Mouse (Mus musculus): Measurements from ENCODE around the gene Mfap2. TPM values are rescaled to one million over a fixed set of nuclear protein-coding genes. Genes with fewer than 3 reads are reported as not detected.

Gene Mfap2
- polyA plus RNA-seq, 1 experiment, result 0.08 TPM

- peaks cover 2% of the 10 kb centered on the region for H3K4me1 ChIP-seq (ENCODE audit: control insufficient read depth)
- no peak for TF ChIP-seq TAL1 (IDR thresholded peaks at IDR 0.05; ENCODE audit: low read length)
- no peak for TF ChIP-seq GATA1 (IDR thresholded peaks at IDR 0.05; ENCODE audit: low read length)
These were observed 38.5 kb upstream of the Mfap2 start for GRCm38 (mm10) chr4:140971691-140972090.

DNA sequence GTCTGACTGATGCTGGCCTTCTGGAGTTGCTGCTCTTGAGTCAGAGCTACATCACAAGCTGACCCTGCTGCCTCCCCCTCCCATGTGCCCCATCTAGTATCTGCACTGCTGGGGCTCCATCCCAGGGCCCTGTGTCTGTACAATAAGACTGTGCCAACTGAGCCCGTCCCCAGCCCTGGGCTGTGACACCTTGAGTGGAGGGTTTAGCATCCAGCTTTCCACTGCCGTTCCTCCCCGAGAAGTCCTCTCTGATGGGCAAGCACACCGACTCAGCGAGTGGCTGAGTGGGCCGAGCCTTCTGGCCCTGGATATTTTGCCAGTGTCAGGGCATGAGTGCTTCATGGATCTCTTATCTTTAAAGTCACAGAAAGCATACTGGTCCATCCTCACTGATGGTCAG, 35.8 kb upstream of the Mfap2 start:
- no peaks in the 10 kb centered on the region for H3K9me3 ChIP-seq (ENCODE audit: control insufficient read depth, low read length)

More at GRCm38 (mm10) chr4:140971691-140972090, 38.5 kb upstream of the Mfap2 start:
- no peaks in the 10 kb centered on the region for H3K9me3 ChIP-seq (ENCODE audit: control insufficient read depth, low read length)
- H3K27me3 ChIP-seq (ENCODE audit: control insufficient read depth), result no peaks in the 10 kb centered on the region
- H3K36me3 ChIP-seq (ENCODE audit: control insufficient read depth), result peaks cover 84% of the 10 kb centered on the region
- H3K4me3 ChIP-seq (replicated peaks), result no peak overlapping the region

GRCm38 (mm10) chr4:140975356-140975755, 34.9 kb upstream of the Mfap2 start:
- no peak for TF ChIP-seq GATA1 (IDR thresholded peaks at IDR 0.05; ENCODE audit: low read length)
- no peak for TF ChIP-seq TAL1 (IDR thresholded peaks at IDR 0.05; ENCODE audit: low read length)
- Histone ChIP-seq H3K4me3 (replicated peaks) (no peak overlapping the region), H3K9me3 (ENCODE audit: control insufficient read depth, low read length) (no peaks in the 10 kb centered on the region), H3K4me1 (ENCODE audit: control insufficient read depth) (peaks cover 19% of the 10 kb centered on the region), H3K36me3 (ENCODE audit: control insufficient read depth) (peaks cover 90% of the 10 kb centered on the region), H3K27me3 (ENCODE audit: control insufficient read depth) (no peaks in the 10 kb centered on the region)

More for the DNA sequence above, 35.8 kb upstream of the Mfap2 start:
- peaks cover 19% of the 10 kb centered on the region for H3K4me1 ChIP-seq (ENCODE audit: control insufficient read depth)
- TF ChIP-seq TAL1 (IDR thresholded peaks at IDR 0.05; ENCODE audit: low read length) (no peak), GATA1 (IDR thresholded peaks at IDR 0.05; ENCODE audit: low read length) (no peak)
- no peak overlapping the region for H3K4me3 ChIP-seq (replicated peaks)
- H3K36me3 ChIP-seq (ENCODE audit: control insufficient read depth), result peaks cover 91% of the 10 kb centered on the region
- no peaks in the 10 kb centered on the region for H3K27me3 ChIP-seq (ENCODE audit: control insufficient read depth)

- peaks cover 6% of the 10 kb centered on the region for H3K9me3 ChIP-seq (ENCODE audit: control insufficient read depth, low read length)
- no peak overlapping the region for H3K4me3 ChIP-seq (replicated peaks)
- H3K4me1 ChIP-seq (ENCODE audit: control insufficient read depth), result peaks cover 19% of the 10 kb centered on the region
- no peaks in the 10 kb centered on the region for H3K27me3 ChIP-seq (ENCODE audit: control insufficient read depth)
- H3K36me3 ChIP-seq (ENCODE audit: control insufficient read depth), result peaks cover 74% of the 10 kb centered on the region
- no peak for TF ChIP-seq TAL1 (IDR thresholded peaks at IDR 0.05; ENCODE audit: low read length)
- TF ChIP-seq GATA1 (IDR thresholded peaks at IDR 0.05; ENCODE audit: low read length), result no peak
These were observed 32.9 kb upstream of the Mfap2 start for GRCm38 (mm10) chr4:140977278-140977677.

DNA sequence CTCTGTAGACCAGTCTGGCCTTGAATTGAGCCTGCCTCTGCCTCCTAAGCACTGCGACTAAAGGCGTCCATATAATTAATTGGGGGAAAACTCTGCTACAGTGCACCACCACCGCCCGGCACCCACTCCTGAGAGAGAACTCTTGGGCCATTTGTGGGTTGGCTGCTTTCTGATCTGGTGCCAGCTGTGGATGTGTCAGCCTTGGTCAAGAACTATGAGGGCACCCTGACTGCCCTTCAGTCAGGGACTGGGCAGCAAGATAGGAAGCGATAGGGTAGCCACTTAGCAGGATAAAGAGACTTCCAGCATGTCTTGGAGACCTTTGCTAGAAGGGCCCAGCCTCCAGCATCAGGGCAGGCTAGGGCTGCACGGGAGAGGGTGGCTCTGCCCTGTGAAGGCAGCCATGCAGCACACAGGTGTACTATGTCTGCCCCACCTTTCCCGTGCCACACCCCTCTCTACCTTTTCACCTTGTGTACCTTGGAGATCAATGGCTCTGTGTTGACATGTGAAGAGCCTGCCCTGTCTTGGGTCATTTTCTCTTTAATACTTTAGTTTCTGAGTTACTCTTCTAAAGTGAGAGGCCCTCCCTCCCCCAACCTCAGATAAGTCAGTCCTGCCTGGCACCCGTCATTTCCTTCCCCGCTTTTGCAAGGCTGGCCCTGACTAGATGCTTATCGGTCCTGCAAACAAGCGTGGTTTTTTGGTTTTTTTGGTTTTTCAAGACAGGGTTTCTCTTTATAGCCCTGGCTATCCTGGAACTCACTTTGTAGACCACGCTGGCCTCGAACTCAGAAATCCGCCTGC, 32.1 kb upstream of the Mfap2 start:
- Histone ChIP-seq H3K4me1 (ENCODE audit: control insufficient read depth) (peaks cover 20% of the 10 kb centered on the region), H3K9me3 (ENCODE audit: control insufficient read depth, low read length) (peaks cover 6% of the 10 kb centered on the region), H3K4me3 (replicated peaks) (no peak overlapping the region), H3K27me3 (ENCODE audit: control insufficient read depth) (no peaks in the 10 kb centered on the region), H3K36me3 (ENCODE audit: control insufficient read depth) (peaks cover 65% of the 10 kb centered on the region)
- no peak for TF ChIP-seq TAL1 (IDR thresholded peaks at IDR 0.05; ENCODE audit: low read length)
- TF ChIP-seq GATA1 (IDR thresholded peaks at IDR 0.05; ENCODE audit: low read length), result no peak

DNA sequence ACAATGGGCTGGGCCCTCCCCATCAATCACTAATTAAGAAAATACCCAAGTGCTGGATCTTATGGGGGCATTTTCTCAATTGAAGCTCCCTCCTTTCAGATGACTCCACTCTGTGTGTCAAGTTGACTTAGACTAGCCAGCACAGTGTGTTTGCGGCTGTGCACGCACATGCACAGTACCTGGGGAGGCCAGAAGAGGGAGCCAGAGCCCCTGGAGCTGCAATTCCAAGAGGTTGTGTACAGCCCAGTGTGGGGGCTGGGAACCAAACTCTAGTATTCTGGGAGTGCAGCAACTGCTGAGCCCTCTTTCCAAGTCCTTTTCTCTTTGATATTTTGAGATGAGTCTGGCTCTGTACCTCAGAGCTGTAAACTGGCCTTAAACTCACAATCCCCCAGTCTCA, 28.6 kb upstream of the Mfap2 start:
- Histone ChIP-seq H3K36me3 (ENCODE audit: control insufficient read depth) (peaks cover 31% of the 10 kb centered on the region), H3K4me3 (replicated peaks) (no peak overlapping the region), H3K27me3 (ENCODE audit: control insufficient read depth) (no peaks in the 10 kb centered on the region), H3K9me3 (ENCODE audit: control insufficient read depth, low read length) (peaks cover 6% of the 10 kb centered on the region), H3K4me1 (ENCODE audit: control insufficient read depth) (peaks cover 31% of the 10 kb centered on the region)
- no peak for TF ChIP-seq GATA1 (IDR thresholded peaks at IDR 0.05; ENCODE audit: low read length)

DNA sequence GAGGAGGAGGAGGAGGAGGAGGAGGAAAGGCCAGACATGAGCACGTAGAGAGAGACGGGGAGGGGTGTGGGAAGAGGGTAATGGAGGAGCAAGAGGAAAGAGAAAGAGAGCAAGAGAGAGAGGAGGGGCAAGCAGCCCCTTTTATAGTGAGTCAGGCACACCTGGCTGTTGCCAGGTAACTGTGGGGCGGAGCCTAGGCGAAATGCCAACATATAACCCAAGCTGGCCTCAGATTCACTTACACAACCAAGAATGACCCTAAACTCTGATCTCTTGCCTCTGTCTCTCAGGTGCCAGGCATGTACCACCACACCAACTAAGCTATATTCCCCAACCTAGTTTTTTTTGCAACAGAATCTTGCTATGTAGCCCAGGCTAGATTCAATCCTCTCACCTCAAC, 27.4 kb upstream of the Mfap2 start:
- Histone ChIP-seq H3K4me3 (replicated peaks) (no peak overlapping the region), H3K4me1 (ENCODE audit: control insufficient read depth) (peaks cover 31% of the 10 kb centered on the region), H3K27me3 (ENCODE audit: control insufficient read depth) (no peaks in the 10 kb centered on the region), H3K36me3 (ENCODE audit: control insufficient read depth) (peaks cover 19% of the 10 kb centered on the region), H3K9me3 (ENCODE audit: control insufficient read depth, low read length) (peaks cover 6% of the 10 kb centered on the region)
- TF ChIP-seq TAL1 (IDR thresholded peaks at IDR 0.05; ENCODE audit: low read length), result no peak
- TF ChIP-seq GATA1 (IDR thresholded peaks at IDR 0.05; ENCODE audit: low read length), result no peak

GRCm38 (mm10) chr4:140983442-140983841, 26.8 kb upstream of the Mfap2 start:
- TF ChIP-seq GATA1 (IDR thresholded peaks at IDR 0.05; ENCODE audit: low read length) (no peak), TAL1 (IDR thresholded peaks at IDR 0.05; ENCODE audit: low read length) (no peak)
- Histone ChIP-seq H3K4me1 (ENCODE audit: control insufficient read depth) (peaks cover 26% of the 10 kb centered on the region), H3K36me3 (ENCODE audit: control insufficient read depth) (peaks cover 14% of the 10 kb centered on the region), H3K9me3 (ENCODE audit: control insufficient read depth, low read length) (peaks cover 6% of the 10 kb centered on the region), H3K27me3 (ENCODE audit: control insufficient read depth) (no peaks in the 10 kb centered on the region), H3K4me3 (replicated peaks) (no peak overlapping the region)

DNA sequence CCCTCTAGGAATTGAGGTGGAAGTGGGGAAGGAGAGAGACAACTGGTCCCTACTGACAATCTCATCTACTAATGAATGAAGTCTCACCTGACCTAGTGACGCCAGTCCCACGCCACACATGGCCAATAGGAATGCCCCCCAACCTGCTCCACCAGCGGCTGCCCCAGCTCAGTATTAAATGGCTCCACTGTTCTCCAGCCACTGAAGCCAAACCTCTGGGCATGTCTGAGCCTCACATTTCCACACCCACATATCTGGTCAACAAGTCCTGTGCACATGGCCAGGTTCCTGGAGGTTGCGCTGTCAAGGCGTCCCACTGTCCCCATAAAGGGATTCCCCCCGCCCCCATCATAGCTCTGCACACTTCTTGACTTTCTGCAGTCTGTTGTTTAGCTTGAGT, 25.7 kb upstream of the Mfap2 start:
- Histone ChIP-seq H3K4me3 (replicated peaks) (no peak overlapping the region), H3K9me3 (ENCODE audit: control insufficient read depth, low read length) (peaks cover 6% of the 10 kb centered on the region), H3K4me1 (ENCODE audit: control insufficient read depth) (peaks cover 33% of the 10 kb centered on the region), H3K36me3 (ENCODE audit: control insufficient read depth) (peaks cover 4% of the 10 kb centered on the region), H3K27me3 (ENCODE audit: control insufficient read depth) (no peaks in the 10 kb centered on the region)
- TF ChIP-seq TAL1 (IDR thresholded peaks at IDR 0.05; ENCODE audit: low read length) (no peak), GATA1 (IDR thresholded peaks at IDR 0.05; ENCODE audit: low read length) (no peak)

Measured in erythroblast, embryonic 14.5 days (primary cell).